Mouse (Mus musculus): Measurements from ENCODE around the gene Sel1l2. TPM values are rescaled to one million over a fixed set of nuclear protein-coding genes. Genes with fewer than 3 reads are reported as not detected.

Gene Sel1l2
- polyA plus RNA-seq, 1 experiment: not detected

GRCm38 (mm10) chr2:140359905-140360304 lies 29.6 kb downstream of the Sel1l2 start:
- no peak overlapping the region for H3K4me3 ChIP-seq (ENCODE audit: extremely low read depth, insufficient read depth, insufficient read length)
- 72% methylated on average over 2 of the region's 2 CpGs for WGBS
- TF ChIP-seq POLR2A (IDR thresholded peaks at IDR 0.05; ENCODE audit: low read depth, low read length) (no peak), CTCF (IDR thresholded peaks at IDR 0.05; ENCODE audit: extremely low read depth, insufficient read depth, insufficient read length, insufficient replicate concordance) (no peak)
- no peak overlapping the region for H3K27ac ChIP-seq (ENCODE audit: insufficient read depth, low read length)
- no peaks in the 10 kb centered on the region for H3K36me3 ChIP-seq (ENCODE audit: control insufficient read depth, insufficient read depth, low read length)
- H3K4me1 ChIP-seq (ENCODE audit: control insufficient read depth, insufficient read depth, insufficient read length): no peaks in the 10 kb centered on the region
- no peaks in the 10 kb centered on the region for H3K27me3 ChIP-seq (ENCODE audit: control insufficient read depth, insufficient read depth, low read length)
- DNase-seq (ENCODE audit: low read depth in 1 of 2, low spot score in 2 of 2): no peak

GRCm38 (mm10) chr2:140342394-140342793 lies 47.1 kb downstream of the Sel1l2 start:
- no peak for DNase-seq (ENCODE audit: low read depth in 1 of 2, low spot score in 2 of 2)
- H3K27ac ChIP-seq (ENCODE audit: insufficient read depth, low read length): no peak overlapping the region
- no peak for TF ChIP-seq POLR2A (IDR thresholded peaks at IDR 0.05; ENCODE audit: low read depth, low read length)
- no peak for TF ChIP-seq CTCF (IDR thresholded peaks at IDR 0.05; ENCODE audit: extremely low read depth, insufficient read depth, insufficient read length, insufficient replicate concordance)
- no peak overlapping the region for H3K4me3 ChIP-seq (ENCODE audit: extremely low read depth, insufficient read depth, insufficient read length)
- WGBS: 89% methylated on average over 7 of the region's 7 CpGs
- no peaks in the 10 kb centered on the region for H3K36me3 ChIP-seq (ENCODE audit: control insufficient read depth, insufficient read depth, low read length)
- H3K27me3 ChIP-seq (ENCODE audit: control insufficient read depth, insufficient read depth, low read length): no peaks in the 10 kb centered on the region
- no peaks in the 10 kb centered on the region for H3K4me1 ChIP-seq (ENCODE audit: control insufficient read depth, insufficient read depth, insufficient read length)

GRCm38 (mm10) chr2:140330508-140331306 lies 58.8 kb downstream of the Sel1l2 start:
- no peak overlapping the region for H3K4me3 ChIP-seq (ENCODE audit: extremely low read depth, insufficient read depth, insufficient read length)
- H3K36me3 ChIP-seq (ENCODE audit: control insufficient read depth, insufficient read depth, low read length): no peaks in the 10 kb centered on the region
- WGBS: 78% methylated on average over 5 of the region's 5 CpGs
- TF ChIP-seq POLR2A (IDR thresholded peaks at IDR 0.05; ENCODE audit: low read depth, low read length) (no peak), CTCF (IDR thresholded peaks at IDR 0.05; ENCODE audit: extremely low read depth, insufficient read depth, insufficient read length, insufficient replicate concordance) (no peak)
- H3K27me3 ChIP-seq (ENCODE audit: control insufficient read depth, insufficient read depth, low read length): no peaks in the 10 kb centered on the region
- no peak for DNase-seq (ENCODE audit: low read depth in 1 of 2, low spot score in 2 of 2)
- no peak overlapping the region for H3K27ac ChIP-seq (ENCODE audit: insufficient read depth, low read length)
- no peaks in the 10 kb centered on the region for H3K4me1 ChIP-seq (ENCODE audit: control insufficient read depth, insufficient read depth, insufficient read length)

- no peaks in the 10 kb centered on the region for H3K36me3 ChIP-seq (ENCODE audit: control insufficient read depth, insufficient read depth, low read length)
- no peaks in the 10 kb centered on the region for H3K27me3 ChIP-seq (ENCODE audit: control insufficient read depth, insufficient read depth, low read length)
- no peak for DNase-seq (ENCODE audit: low read depth in 1 of 2, low spot score in 2 of 2)
- no peak for TF ChIP-seq POLR2A (IDR thresholded peaks at IDR 0.05; ENCODE audit: low read depth, low read length)
- H3K4me3 ChIP-seq (ENCODE audit: extremely low read depth, insufficient read depth, insufficient read length): no peak overlapping the region
- H3K4me1 ChIP-seq (ENCODE audit: control insufficient read depth, insufficient read depth, insufficient read length): no peaks in the 10 kb centered on the region
- WGBS: 87% methylated on average over 3 of the region's 3 CpGs
- no peak overlapping the region for H3K27ac ChIP-seq (ENCODE audit: insufficient read depth, low read length)
These were observed 86.4 kb downstream of the Sel1l2 start for GRCm38 (mm10) chr2:140302976-140303708.

GRCm38 (mm10) chr2:140297155-140297554 lies 92.4 kb downstream of the Sel1l2 start:
- no peak overlapping the region for H3K4me3 ChIP-seq (ENCODE audit: extremely low read depth, insufficient read depth, insufficient read length)
- no peaks in the 10 kb centered on the region for H3K36me3 ChIP-seq (ENCODE audit: control insufficient read depth, insufficient read depth, low read length)
- no peak overlapping the region for H3K27ac ChIP-seq (ENCODE audit: insufficient read depth, low read length)
- TF ChIP-seq POLR2A (IDR thresholded peaks at IDR 0.05; ENCODE audit: low read depth, low read length): no peak
- no peak for TF ChIP-seq CTCF (IDR thresholded peaks at IDR 0.05; ENCODE audit: extremely low read depth, insufficient read depth, insufficient read length, insufficient replicate concordance)
- 74% methylated on average over 4 of the region's 4 CpGs for WGBS
- DNase-seq (ENCODE audit: low read depth in 1 of 2, low spot score in 2 of 2): no peak
- H3K4me1 ChIP-seq (ENCODE audit: control insufficient read depth, insufficient read depth, insufficient read length): no peaks in the 10 kb centered on the region
- H3K27me3 ChIP-seq (ENCODE audit: control insufficient read depth, insufficient read depth, low read length): no peaks in the 10 kb centered on the region

GRCm38 (mm10) chr2:140293820-140294219 lies 95.7 kb downstream of the Sel1l2 start:
- DNase-seq (ENCODE audit: low read depth in 1 of 2, low spot score in 2 of 2): no peak
- H3K27ac ChIP-seq (ENCODE audit: insufficient read depth, low read length): no peak overlapping the region
- no peak overlapping the region for H3K4me3 ChIP-seq (ENCODE audit: extremely low read depth, insufficient read depth, insufficient read length)
- 90% methylated on average over 2 of the region's 2 CpGs for WGBS
- no peak for TF ChIP-seq POLR2A (IDR thresholded peaks at IDR 0.05; ENCODE audit: low read depth, low read length)
- H3K36me3 ChIP-seq (ENCODE audit: control insufficient read depth, insufficient read depth, low read length): no peaks in the 10 kb centered on the region
- H3K4me1 ChIP-seq (ENCODE audit: control insufficient read depth, insufficient read depth, insufficient read length): no peaks in the 10 kb centered on the region
- H3K27me3 ChIP-seq (ENCODE audit: control insufficient read depth, insufficient read depth, low read length): no peaks in the 10 kb centered on the region

GRCm38 (mm10) chr2:140280808-140281207 lies 108.7 kb downstream of the Sel1l2 start:
- Histone ChIP-seq H3K27me3 (ENCODE audit: control insufficient read depth, insufficient read depth, low read length) (no peaks in the 10 kb centered on the region), H3K27ac (ENCODE audit: insufficient read depth, low read length) (no peak overlapping the region), H3K4me3 (ENCODE audit: extremely low read depth, insufficient read depth, insufficient read length) (no peak overlapping the region), H3K4me1 (ENCODE audit: control insufficient read depth, insufficient read depth, insufficient read length) (no peaks in the 10 kb centered on the region), H3K36me3 (ENCODE audit: control insufficient read depth, insufficient read depth, low read length) (no peaks in the 10 kb centered on the region)
- TF ChIP-seq CTCF (IDR thresholded peaks at IDR 0.05; ENCODE audit: extremely low read depth, insufficient read depth, insufficient read length, insufficient replicate concordance) (no peak), POLR2A (IDR thresholded peaks at IDR 0.05; ENCODE audit: low read depth, low read length) (no peak)
- no peak for DNase-seq (ENCODE audit: low read depth in 1 of 2, low spot score in 2 of 2)
- 69% methylated on average over 8 of the region's 8 CpGs for WGBS
